Mouse (Mus musculus) spleen, adult 2 months (tissue): Measurements from ENCODE around the gene Habp2.

Experiments
- CTCF ChIP-seq: fragments of 200-500 bp; IDR thresholded peaks from 2 replicates; pipeline ENCODE4 v1.5.1; 2011; ENCODE audit warnings: mild to moderate bottlenecking, inconsistent platforms; ENCODE audit not compliant: insufficient read depth, insufficient read length, insufficient replicate concordance; ENCODE audit errors: extremely low read depth
- POLR2A ChIP-seq: fragments of 200-500 bp; IDR thresholded peaks from 2 replicates; pipeline ENCODE4 v1.6.1; 2011; ENCODE audit warnings: low read depth, low read length, inconsistent platforms

DNA sequence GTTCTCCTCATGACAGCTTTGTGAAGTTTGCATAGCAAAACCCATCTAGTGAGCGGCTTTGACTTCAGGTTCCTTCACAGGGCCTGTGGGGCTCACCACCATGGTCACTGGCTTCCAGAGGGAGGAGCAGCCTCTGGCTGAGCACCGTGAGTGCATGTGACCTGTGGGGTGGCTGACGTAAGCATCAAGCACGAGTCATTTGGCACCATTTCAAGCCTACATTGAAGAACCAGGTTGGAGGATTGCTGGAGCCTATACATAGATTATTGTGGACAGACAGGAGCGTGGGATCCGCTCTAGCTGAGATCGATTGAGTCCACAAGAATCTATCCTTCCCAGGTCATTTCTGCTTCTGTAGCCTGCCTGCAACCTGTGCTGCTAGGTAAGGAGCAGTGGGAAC, at the start of gene Habp2:
- TF ChIP-seq POLR2A (no peak), CTCF (no peak)
